Mouse (Mus musculus): ENCODE results near the gene Zfp11. TPM values are rescaled to one million over a fixed set of nuclear protein-coding genes. Genes with fewer than 3 reads are reported as not detected.
A peak's percentile ranks its signal among the peaks of the same experiment; 100 is the strongest.
"Not testable (repeated sequence)": the region's sequence is repeated elsewhere in the genome, so short reads cannot be mapped to it uniquely, and the experiment has no call there.

Gene Zfp11
- 4.1 and 4.7 TPM in 2 replicates for polyA plus RNA-seq (2015; fragmentation: Nextera tagmentation; extraction: Ambion mirVana)

DNA sequence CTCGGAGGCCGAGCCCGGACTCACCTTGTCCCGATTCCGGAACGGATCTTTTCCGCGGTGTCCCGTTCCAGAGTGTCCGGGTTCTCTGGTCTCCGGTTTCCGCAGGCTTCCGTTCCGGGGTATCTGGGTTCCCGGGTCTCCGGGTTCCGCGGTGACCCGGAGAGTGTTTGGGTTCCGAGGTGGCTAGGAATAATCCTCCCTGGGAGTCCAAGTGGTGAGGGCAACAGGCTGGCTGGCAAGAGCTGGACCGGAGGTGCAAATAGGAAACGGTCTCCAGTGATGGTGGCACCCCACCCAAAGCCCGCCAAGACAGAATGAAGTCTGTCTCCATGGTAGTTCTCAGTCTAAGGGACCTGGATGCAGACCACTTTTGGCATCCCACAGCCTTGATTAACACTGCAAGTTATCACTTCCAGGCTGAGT, at the start of gene Zfp11:
Zfp11 (minus strand) TSS at position 64 of the 423 bp plus-strand sequence.
- Histone ChIP-seq H3K9me3 (no peaks in the 10 kb centered on the region), H3K9ac (peak within 1 kb of the TSS; percentile 78), H3K27me3 (no peaks in the 10 kb centered on the region), H3K36me3 (no peaks in the 10 kb centered on the region), H3K4me1 (peaks cover 13% of the 10 kb centered on the region), H3K4me2 (peak within 1 kb of the TSS; percentile 76), H3K27ac (no peak within 1 kb of the TSS), H3K4me3 (peak within 1 kb of the TSS; percentile 75)
- peak; percentile 79 for ATAC-seq (ENCODE audit: borderline replicate concordance, extremely low read depth, low FRiP score, low TSS enrichment)
- WGBS, result 2% methylated on average over 23 of the region's 23 CpGs

DNA sequence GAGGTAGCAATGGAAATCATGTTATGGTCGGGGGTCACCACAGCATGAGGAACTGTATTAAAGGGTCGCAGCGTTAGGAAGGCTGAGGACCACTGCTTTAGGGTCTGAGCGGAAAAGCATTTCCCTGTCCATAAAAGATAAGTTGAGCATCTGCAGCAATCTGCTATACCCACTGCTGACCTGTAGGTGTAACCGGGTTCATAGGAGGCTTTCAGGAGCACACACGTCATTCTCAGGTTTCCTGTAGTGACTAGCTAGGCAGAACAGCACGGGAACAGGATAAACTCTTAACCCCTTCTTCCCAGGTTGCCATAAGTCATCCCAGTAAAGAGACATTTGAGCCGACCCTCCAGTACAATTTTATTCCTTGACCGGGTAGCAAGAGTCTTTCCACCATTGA, 47.1 kb upstream of the Zfp11 start:
- ATAC-seq (ENCODE audit: borderline replicate concordance, extremely low read depth, low FRiP score, low TSS enrichment), result no peak
- 72% methylated on average over 9 of the region's 9 CpGs for WGBS
- Histone ChIP-seq H3K4me3 (no peak overlapping the region), H3K9me3 (no peaks in the 10 kb centered on the region), H3K4me2 (no peak overlapping the region), H3K27ac (no peak overlapping the region), H3K27me3 (no peaks in the 10 kb centered on the region), H3K36me3 (peaks cover 34% of the 10 kb centered on the region), H3K4me1 (peaks cover 9% of the 10 kb centered on the region), H3K9ac (no peak overlapping the region)

GRCm38 (mm10) chr5:129715326-129715861, 45.5 kb upstream of the Zfp11 start, which contains the start of gene Mrps17:
Gene Mrps17, plus strand, starts transcription at chr5:129715497.
- H3K36me3 ChIP-seq, result peaks cover 33% of the 10 kb centered on the region
- ATAC-seq (ENCODE audit: borderline replicate concordance, extremely low read depth, low FRiP score, low TSS enrichment), result peak; percentile 96
- no peaks in the 10 kb centered on the region for H3K9me3 ChIP-seq
- WGBS, result under 1% methylated on average over 33 of the region's 33 CpGs
- H3K4me2 ChIP-seq, result peak within 1 kb of the TSS; percentile 63
- peak within 1 kb of the TSS; percentile 41 for H3K27ac ChIP-seq
- peak within 1 kb of the TSS; percentile 81 for H3K9ac ChIP-seq
- peaks cover 9% of the 10 kb centered on the region for H3K4me1 ChIP-seq
- peak within 1 kb of the TSS; percentile 81 for H3K4me3 ChIP-seq
- no peaks in the 10 kb centered on the region for H3K27me3 ChIP-seq

- no peak within 1 kb of the TSS for H3K4me3 ChIP-seq
- WGBS, result 52% methylated on average over 2 of the region's 2 CpGs
- no peaks in the 10 kb centered on the region for H3K9me3 ChIP-seq
- no peak within 1 kb of the TSS for H3K27ac ChIP-seq
- no peaks in the 10 kb centered on the region for H3K27me3 ChIP-seq
- H3K4me1 ChIP-seq, result no peaks in the 10 kb centered on the region
- no peak within 1 kb of the TSS for H3K4me2 ChIP-seq
- ATAC-seq (ENCODE audit: borderline replicate concordance, extremely low read depth, low FRiP score, low TSS enrichment), result no peak
- H3K36me3 ChIP-seq, result no peaks in the 10 kb centered on the region
- no peak within 1 kb of the TSS for H3K9ac ChIP-seq
Measured at GRCm38 (mm10) chr5:129708412-129708811, 38.5 kb upstream of the Zfp11 start, which contains the start of gene Sept14. Gene Sept14, minus strand, starts transcription at chr5:129708512.

DNA sequence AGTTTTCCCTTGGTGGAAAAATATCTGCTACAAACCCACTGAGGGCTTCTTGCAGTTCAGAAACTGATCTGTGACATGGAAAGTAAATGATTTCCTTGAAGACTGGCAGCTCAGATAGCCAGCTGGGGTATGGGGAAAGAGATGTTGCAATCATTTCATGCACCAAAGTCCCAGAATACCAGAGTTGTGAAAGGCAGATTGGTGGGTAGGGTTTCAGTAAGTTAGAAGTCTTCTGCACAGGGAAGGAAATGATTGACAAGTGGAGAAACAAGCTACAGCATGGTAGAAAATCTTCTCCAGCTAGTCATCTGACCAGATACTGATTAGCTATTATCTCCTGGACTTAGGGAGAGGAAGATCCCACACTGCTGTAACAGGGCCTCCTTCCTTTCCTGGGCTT, 33.5 kb upstream of the Zfp11 start:
- Histone ChIP-seq H3K27me3 (0 out of 2 replicates have a peak, but pooled peaks cover 4% of the 10 kb centered on the region), H3K9ac (no peak overlapping the region), H3K4me1 (no peaks in the 10 kb centered on the region), H3K9me3 (no peaks in the 10 kb centered on the region), H3K4me3 (no peak overlapping the region), H3K36me3 (no peaks in the 10 kb centered on the region), H3K4me2 (no peak overlapping the region), H3K27ac (no peak overlapping the region)
- no peak for ATAC-seq (ENCODE audit: borderline replicate concordance, extremely low read depth, low FRiP score, low TSS enrichment)

DNA sequence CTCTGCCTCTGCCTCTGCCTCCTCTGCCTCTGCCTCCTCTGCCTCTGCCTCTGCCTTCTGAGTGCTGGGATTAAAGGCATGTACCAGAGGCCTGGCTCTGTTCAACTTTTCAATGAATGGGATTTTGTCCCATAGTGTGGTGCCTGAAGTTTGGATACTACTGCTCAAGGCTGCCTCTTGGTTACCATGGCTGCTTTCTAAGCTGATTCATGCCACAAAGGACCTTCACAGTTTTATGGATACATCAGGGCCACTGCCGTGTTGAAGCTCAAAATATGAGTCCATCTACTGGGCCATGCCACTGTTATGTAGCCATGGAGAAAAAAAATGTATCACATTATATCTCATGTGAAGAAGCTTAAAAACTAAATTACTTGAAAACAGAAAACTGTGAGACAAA, 31.8 kb upstream of the Zfp11 start:
- H3K4me3 ChIP-seq, result no peak overlapping the region
- no peak overlapping the region for H3K27ac ChIP-seq
- no peaks in the 10 kb centered on the region for H3K9me3 ChIP-seq
- H3K4me1 ChIP-seq, result no peaks in the 10 kb centered on the region
- 0 out of 2 replicates have a peak, but pooled peaks cover 4% of the 10 kb centered on the region for H3K27me3 ChIP-seq
- no peak overlapping the region for H3K4me2 ChIP-seq
- H3K36me3 ChIP-seq, result no peaks in the 10 kb centered on the region
- 76% methylated on average over 1 of the region's 1 CpGs for WGBS
- no peak for ATAC-seq (ENCODE audit: borderline replicate concordance, extremely low read depth, low FRiP score, low TSS enrichment)
- no peak overlapping the region for H3K9ac ChIP-seq

DNA sequence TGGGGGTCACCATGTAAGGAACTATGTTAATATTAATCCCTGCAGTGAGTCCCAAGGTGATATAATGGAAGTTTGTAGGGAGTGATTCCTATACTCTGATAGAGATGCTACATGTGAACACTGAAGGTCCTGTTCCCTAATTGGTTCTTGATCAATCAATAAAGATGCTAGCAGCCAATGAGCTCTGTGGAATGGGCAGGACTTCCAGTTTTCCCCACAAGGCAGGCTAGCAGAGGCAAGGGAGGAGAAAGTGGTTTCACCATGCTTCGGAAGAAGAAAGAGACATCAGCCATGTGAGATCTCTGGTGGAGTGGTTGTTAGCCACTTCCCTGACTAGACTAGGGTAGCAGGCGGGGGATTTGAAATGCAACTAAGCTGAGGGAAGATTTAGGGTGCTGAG, 30.6 kb upstream of the Zfp11 start:
- Histone ChIP-seq H3K9me3 (no peaks in the 10 kb centered on the region), H3K36me3 (no peaks in the 10 kb centered on the region), H3K4me2 (no peak overlapping the region), H3K9ac (no peak overlapping the region), H3K27ac (no peak overlapping the region), H3K4me3 (no peak overlapping the region), H3K27me3 (0 out of 2 replicates have a peak, but pooled peaks cover 4% of the 10 kb centered on the region), H3K4me1 (no peaks in the 10 kb centered on the region)
- WGBS, result 25% methylated on average over 2 of the region's 2 CpGs
- ATAC-seq (ENCODE audit: borderline replicate concordance, extremely low read depth, low FRiP score, low TSS enrichment), result no peak

GRCm38 (mm10) chr5:129690528-129690927, 20.6 kb upstream of the Zfp11 start:
- no peak overlapping the region for H3K27ac ChIP-seq
- 75% methylated on average over 3 of the region's 3 CpGs for WGBS
- H3K27me3 ChIP-seq, result no peaks in the 10 kb centered on the region
- no peaks in the 10 kb centered on the region for H3K9me3 ChIP-seq
- no peaks in the 10 kb centered on the region for H3K4me1 ChIP-seq
- no peak overlapping the region for H3K4me3 ChIP-seq
- ATAC-seq (ENCODE audit: borderline replicate concordance, extremely low read depth, low FRiP score, low TSS enrichment), result no peak
- H3K36me3 ChIP-seq, result no peaks in the 10 kb centered on the region
- no peak overlapping the region for H3K9ac ChIP-seq
- H3K4me2 ChIP-seq, result no peak overlapping the region

DNA sequence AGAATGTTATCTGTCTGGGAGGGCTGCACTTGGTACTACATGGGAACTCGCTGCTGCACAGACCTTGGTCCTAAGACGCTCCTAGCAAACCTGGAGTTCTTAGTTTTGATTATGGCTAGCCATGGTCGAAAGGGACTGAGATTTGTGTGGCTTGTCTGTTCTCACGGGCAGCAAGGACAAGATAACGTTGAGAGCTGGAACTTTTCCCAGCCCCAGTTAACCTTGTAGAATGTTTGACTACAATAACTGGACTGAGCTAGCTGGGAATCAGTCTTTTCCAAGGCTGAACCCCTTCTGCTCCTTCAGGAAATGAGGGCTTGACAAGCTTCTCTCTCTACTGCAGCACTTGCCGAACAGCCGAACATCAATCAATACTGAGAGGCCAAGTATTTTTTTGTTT, 17.7 kb upstream of the Zfp11 start:
- no peaks in the 10 kb centered on the region for H3K27me3 ChIP-seq
- H3K36me3 ChIP-seq, result no peaks in the 10 kb centered on the region
- no peaks in the 10 kb centered on the region for H3K9me3 ChIP-seq
- H3K27ac ChIP-seq, result no peak overlapping the region
- H3K9ac ChIP-seq, result no peak overlapping the region
- WGBS, result 72% methylated on average over 7 of the region's 7 CpGs
- H3K4me3 ChIP-seq, result no peak overlapping the region
- no peak overlapping the region for H3K4me2 ChIP-seq
- no peak for ATAC-seq (ENCODE audit: borderline replicate concordance, extremely low read depth, low FRiP score, low TSS enrichment)
- no peaks in the 10 kb centered on the region for H3K4me1 ChIP-seq

DNA sequence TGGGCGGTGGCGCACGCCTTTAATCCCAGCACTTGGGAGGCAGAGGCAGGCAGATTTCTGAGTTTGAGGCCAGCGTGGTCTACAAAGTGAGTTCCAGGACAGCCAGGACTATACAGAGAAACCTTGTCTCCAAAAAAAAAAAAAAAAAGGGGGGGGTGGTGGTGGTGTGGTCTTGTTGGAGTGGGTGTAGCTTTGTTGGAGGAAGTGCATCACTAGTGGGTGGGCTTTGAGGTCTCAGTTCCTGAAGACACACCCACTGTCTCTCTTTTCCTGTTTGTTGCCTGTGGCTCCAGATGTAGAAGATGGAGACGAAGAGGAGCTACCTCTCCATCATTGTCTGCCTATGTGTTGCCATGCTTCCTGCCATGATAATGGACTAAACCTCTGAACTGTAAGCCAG, 15.2 kb upstream of the Zfp11 start:
- not testable (repeated sequence) for H3K27me3 ChIP-seq; H3K9ac ChIP-seq; H3K9me3 ChIP-seq; H3K4me2 ChIP-seq; H3K4me3 ChIP-seq; H3K27ac ChIP-seq; ATAC-seq (ENCODE audit: borderline replicate concordance, extremely low read depth, low FRiP score, low TSS enrichment); H3K36me3 ChIP-seq; H3K4me1 ChIP-seq
- WGBS, result 90% methylated on average over 5 of the region's 5 CpGs

DNA sequence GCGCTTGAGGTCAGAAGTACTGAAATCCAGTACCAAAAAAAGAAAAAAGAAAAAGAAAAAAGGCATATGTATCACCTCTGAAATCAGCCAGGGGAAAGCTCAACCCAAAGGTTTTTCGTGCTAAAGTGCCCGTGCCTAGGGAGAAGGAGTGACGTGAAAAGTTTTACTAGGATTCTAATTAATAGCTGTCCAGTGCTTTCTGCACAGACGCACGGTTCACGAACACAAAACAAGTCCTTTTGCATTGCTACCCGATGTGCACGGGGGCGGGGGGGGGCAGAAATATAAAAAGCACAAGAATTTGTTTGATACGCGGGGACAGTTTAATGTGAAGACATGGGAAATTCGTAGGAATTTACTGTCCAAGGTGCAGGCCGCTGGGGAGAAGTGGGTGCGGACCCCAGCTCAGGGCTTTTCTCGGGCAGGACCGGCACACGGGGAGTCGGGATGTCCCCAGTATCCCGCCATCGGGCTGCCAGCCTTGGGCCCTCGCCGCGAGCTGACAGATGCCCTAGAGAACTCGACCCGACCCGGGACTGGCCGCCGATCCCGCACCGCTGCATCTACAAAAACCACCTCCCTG, 355 bp downstream of the Zfp11 start:
- peak overlapping the region; percentile 75 for H3K4me3 ChIP-seq
- no peak overlapping the region for H3K27ac ChIP-seq
- ATAC-seq (ENCODE audit: borderline replicate concordance, extremely low read depth, low FRiP score, low TSS enrichment), result peak; percentile 52
- peak overlapping the region; percentile 78 for H3K9ac ChIP-seq
- H3K4me2 ChIP-seq, result peak overlapping the region; percentile 76
- no peaks in the 10 kb centered on the region for H3K9me3 ChIP-seq
- peaks cover 13% of the 10 kb centered on the region for H3K4me1 ChIP-seq
- WGBS, result 1% methylated on average over 31 of the region's 31 CpGs
- H3K27me3 ChIP-seq, result no peaks in the 10 kb centered on the region
- no peaks in the 10 kb centered on the region for H3K36me3 ChIP-seq

DNA sequence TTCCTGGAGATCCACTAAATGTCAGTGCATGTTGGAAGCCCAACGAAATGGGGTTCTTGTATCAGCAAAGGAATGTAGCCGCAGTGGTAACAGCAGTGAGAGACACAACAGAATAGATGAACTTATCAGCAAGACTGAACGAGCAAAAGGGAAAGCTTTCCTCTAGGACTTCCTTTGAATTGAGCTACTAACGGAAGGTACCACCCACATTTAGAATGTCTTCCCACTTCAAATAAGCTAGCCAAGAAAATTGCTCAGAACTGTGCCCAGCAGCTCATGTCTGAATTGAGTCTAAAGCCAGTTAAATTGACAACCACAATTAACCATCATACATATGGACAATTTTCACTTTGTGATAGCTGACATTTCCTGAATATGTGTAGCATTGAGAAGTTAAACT, 2.0 kb downstream of the Zfp11 start:
- ATAC-seq (ENCODE audit: borderline replicate concordance, extremely low read depth, low FRiP score, low TSS enrichment), result no peak
- no peak overlapping the region for H3K4me2 ChIP-seq
- H3K4me1 ChIP-seq, result peaks cover 13% of the 10 kb centered on the region
- H3K4me3 ChIP-seq, result no peak overlapping the region
- no peak overlapping the region for H3K27ac ChIP-seq
- no peaks in the 10 kb centered on the region for H3K27me3 ChIP-seq
- no peaks in the 10 kb centered on the region for H3K36me3 ChIP-seq
- no peak overlapping the region for H3K9ac ChIP-seq
- no peaks in the 10 kb centered on the region for H3K9me3 ChIP-seq
- 83% methylated on average over 4 of the region's 4 CpGs for WGBS
